Mouse (Mus musculus) liver, adult 2 months (tissue): ENCODE data around the gene Dennd1c.

Experiments
- CTCF ChIP-seq: fragments of 200-500 bp; IDR thresholded peaks from 2 replicates; pipeline ENCODE4 v1.5.1; 2011; ENCODE audit warnings: low read depth, low read length, control low read depth
- POLR2A ChIP-seq: fragments of 200-500 bp; IDR thresholded peaks from 2 replicates; pipeline ENCODE4 v1.6.1; 2011; ENCODE audit warnings: low read length, control low read depth; ENCODE audit not compliant: insufficient read depth; ENCODE audit errors: extremely low read depth

- TF ChIP-seq CTCF (no peak), POLR2A (no peak)
Observed at GRCm38 (mm10) chr17:57094222-57094621, 15.9 kb upstream of the Dennd1c start.
